Mouse (Mus musculus): Measurements from ENCODE around the gene Wdr91. TPM values are rescaled to one million over a fixed set of nuclear protein-coding genes. Genes with fewer than 3 reads are reported as not detected.

The Wdr91 gene
- total RNA-seq (2015) (5.8 and 6.1 TPM in 2 replicates), total RNA-seq (2017) (20.5 and 22.7 TPM in 2 replicates)

DNA sequence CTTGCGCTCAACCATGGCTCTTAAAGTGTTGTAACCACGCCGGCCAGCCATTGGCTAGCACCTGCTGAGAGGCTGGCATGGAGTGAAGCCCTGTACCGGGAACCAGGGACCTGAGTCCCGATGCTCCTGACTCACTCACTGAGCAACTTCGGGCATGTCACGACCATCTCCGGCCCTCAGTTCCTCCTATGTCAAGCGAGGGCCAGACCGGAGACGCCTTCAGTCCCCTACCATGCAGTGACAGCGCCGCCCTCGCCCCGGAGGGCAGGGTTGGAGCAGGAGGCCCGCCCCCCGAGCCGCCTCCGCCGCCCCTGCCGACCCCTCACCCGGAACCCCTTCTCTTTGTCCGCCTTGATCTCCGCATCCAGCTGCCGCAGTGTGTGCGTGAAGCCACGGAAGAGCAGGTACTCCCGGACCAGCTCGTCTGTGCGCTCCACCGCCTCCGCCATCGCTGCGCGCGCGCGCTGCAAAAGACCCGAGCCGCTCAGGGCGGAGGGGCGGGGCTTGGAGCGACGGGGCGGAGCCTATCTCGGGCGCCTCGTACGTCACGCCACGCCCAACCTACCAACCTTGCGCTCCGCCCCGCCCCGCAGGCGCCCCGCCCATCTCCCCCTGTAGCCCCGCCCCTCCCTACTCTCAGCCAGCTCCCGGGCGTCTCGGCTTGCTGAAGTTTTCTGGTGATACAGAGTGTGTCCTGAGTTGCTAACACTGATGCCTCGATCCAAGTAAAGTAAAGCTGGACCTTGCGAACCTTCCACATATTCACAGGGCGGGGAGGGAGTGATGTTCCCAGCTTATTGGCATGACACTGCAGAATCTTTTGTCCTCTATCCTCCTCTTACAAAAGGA, at the start of gene Wdr91:
Wdr91 (minus strand) TSS at position 506 of the 849 bp plus-strand sequence.
- peak; percentile 85 for ATAC-seq (replicated peaks; ENCODE audit: poor library complexity)

DNA sequence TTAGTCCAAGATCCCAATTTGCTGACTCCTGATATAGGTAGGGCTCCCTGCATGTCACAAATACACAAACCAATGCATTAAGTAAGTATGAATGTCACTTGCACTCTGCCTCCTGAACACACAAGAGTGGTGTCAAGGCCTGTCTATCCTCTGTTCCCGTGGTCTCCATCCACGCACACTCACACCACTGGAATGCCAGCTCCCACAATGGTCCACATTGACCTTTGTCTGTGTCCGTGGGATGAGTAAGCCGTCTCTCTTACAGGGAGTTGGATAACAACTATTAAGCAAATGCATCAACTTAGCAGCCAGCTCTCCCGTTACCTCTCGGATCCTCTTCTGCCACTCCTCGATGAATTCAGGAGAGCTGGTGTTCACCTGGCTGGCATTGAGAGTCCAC, 48.5 kb upstream of the Wdr91 start:
- ATAC-seq (replicated peaks; ENCODE audit: poor library complexity): no peak

GRCm38 (mm10) chr6:34955862-34956241, 45.2 kb upstream of the Wdr91 start:
- ATAC-seq (replicated peaks; ENCODE audit: poor library complexity): 0 out of 2 replicates have a peak, but pooled peaks have one; percentile 9

- ATAC-seq (replicated peaks; ENCODE audit: poor library complexity): peak; percentile 88
Observed at GRCm38 (mm10) chr6:34954926-34955861, 44.5 kb upstream of the Wdr91 start.

DNA sequence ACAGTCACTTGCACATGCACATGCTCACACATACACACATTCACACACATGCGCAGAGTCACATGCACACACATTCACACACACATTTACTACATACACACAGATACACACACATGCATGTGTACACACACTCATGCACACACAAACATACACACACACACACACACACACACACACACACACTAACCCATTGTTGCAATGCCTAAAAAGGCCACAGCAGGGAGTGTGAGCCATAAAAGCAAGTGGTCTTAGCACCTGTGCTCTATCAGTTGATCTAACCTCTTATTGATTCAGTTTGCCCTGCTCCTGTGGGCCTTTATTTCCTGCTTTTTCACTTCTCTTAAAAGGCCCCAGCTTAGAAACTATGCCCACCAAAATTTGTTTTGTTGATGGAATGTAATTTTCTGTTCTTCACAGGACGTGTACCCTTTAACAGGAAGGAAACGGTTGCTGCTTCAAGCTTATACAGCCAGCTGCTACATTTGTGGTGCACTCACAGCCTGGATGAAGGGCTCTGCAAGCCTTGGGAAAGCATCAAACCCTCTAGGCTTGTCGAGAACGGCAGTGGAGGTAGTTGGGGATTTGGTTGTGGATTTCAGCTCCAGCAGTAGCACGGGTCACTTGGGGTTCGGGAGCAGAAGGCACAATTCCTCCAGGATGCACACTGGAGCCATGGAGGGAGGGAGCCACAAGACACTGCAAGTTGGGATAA, 41.4 kb upstream of the Wdr91 start:
- ATAC-seq (replicated peaks; ENCODE audit: poor library complexity): peak; percentile 14; the same call in 1 of the 2 replicates

DNA sequence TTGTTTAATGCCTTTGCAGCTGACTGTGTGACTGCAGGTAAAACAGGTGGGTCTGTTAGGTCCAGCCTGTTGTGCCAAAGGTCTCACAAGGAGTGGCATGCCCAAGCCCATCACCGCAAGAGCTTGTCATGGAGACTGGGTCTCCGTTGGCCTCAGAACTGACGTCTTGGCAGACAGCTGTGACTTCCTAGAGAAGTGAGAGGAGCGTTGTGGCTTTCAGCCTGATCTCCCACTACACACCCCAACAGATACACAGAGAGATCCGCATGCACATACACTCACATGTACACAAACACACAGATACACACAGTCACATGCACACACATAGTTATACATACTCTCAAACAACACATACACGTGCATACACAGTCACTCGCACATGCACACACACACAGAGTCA, 40.8 kb upstream of the Wdr91 start:
- peak; percentile 30 for ATAC-seq (replicated peaks; ENCODE audit: poor library complexity)

- ATAC-seq (replicated peaks; ENCODE audit: poor library complexity): no peak
Observed at GRCm38 (mm10) chr6:34948461-34948860, 37.8 kb upstream of the Wdr91 start.

GRCm38 (mm10) chr6:34946486-34947079, 35.9 kb upstream of the Wdr91 start:
- ATAC-seq (replicated peaks; ENCODE audit: poor library complexity): peak; percentile 45

GRCm38 (mm10) chr6:34943499-34943898, 32.8 kb upstream of the Wdr91 start:
- no peak for ATAC-seq (replicated peaks; ENCODE audit: poor library complexity)

GRCm38 (mm10) chr6:34942446-34942845, 31.8 kb upstream of the Wdr91 start:
- ATAC-seq (replicated peaks; ENCODE audit: poor library complexity): no peak

DNA sequence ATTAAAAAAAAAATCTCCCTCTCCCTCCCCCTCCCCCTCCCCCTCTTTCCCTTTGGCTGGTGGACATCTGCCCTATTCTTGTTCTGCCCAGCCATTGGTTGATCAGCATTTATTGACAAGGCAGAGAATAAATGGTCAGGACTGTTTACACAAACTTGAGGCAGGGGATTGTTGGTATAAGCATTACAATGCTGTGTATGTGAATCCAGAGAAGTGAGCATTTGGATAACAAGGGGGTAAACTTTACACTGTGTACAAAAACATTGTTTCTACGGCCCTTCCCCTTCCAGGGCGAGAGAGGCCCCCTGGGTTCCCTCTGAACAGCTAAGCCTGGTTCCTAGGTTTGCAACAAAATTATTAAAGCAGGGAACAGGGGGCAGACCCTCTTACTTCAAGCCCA, 30.8 kb upstream of the Wdr91 start:
- ATAC-seq (replicated peaks; ENCODE audit: poor library complexity): no peak

DNA sequence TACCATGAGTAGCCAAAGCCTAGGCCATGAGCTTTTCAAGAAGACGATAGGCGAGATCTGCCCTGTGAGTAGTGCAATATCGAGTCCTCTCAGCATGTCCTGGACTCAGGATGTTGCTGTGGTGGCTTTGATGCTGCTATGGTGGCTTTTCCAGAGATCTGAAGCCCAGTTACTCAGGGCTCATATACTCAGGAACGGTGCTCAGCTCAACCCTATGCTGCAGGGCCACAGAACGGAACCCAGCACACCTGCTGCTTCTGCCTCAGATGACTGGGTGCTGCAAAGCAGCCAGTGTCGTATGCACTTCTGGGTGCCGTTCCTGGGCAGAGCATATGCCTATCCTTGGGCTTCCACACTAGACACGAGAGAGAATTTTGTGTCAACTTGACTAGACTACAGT, 28.8 kb upstream of the Wdr91 start:
- ATAC-seq (replicated peaks; ENCODE audit: poor library complexity): no peak

DNA sequence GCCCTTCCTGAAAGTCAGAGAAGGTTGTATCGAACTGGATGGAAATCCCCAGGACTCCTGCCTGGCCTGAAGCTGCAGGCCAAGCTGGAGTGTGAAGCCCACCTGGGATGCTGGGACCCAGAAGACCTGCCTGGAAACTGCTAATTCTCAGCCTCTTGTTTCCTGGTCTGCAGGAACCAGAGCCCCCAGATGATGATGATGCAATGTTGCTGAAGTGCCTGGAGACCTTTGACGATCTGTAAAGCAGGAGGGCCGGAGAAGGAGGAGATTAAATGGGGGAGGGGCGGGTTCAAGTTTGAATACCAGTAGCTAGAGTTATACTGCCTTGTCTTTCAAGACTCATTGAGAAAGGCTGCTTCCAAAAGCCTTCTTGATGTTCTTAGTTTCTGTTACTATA, 28.3 kb upstream of the Wdr91 start:
- no peak for ATAC-seq (replicated peaks; ENCODE audit: poor library complexity)

GRCm38 (mm10) chr6:34938280-34938928, 27.7 kb upstream of the Wdr91 start:
- peak; percentile 66 for ATAC-seq (replicated peaks; ENCODE audit: poor library complexity)

DNA sequence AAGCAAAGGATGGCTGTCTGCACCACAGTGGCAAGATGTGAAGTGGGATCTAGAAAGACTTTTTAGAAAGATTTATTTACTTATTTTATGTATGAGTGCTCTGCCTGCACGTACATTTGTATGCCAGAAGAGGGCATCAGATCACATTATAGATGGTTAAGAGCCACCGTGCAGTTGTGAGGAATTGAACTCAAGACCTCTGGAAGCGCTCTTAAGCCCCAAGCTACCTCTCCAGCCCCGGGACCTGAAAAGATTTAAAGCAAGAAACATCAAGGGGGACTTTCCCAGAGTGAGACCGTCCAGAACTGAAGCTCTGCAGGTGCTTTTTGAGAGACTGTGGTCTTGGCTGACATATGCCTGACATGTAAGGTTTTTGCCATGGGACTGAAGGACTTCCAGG, 26.1 kb upstream of the Wdr91 start:
- 0 out of 2 replicates have a peak, but pooled peaks have one; percentile 19 for ATAC-seq (replicated peaks; ENCODE audit: poor library complexity)

DNA sequence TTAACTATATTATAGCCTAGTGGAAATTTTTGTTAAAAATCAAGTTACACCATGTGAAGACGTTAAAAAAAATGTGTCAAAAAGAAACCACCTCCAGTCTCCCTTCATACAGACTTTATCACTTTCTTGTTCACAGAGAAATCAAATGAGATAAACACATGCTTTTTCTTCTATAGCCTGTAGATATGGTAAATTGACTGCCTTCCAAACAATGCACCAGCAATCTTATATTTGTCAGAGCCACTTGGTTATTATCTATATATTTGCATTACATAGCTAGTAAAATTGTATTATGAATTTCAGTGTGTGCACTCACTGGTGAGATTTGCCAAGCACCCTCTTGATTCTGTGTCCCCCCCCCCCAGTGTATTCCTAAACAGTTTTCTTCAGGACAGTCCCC, 22.0 kb upstream of the Wdr91 start:
- ATAC-seq (replicated peaks; ENCODE audit: poor library complexity): peak; percentile 54

DNA sequence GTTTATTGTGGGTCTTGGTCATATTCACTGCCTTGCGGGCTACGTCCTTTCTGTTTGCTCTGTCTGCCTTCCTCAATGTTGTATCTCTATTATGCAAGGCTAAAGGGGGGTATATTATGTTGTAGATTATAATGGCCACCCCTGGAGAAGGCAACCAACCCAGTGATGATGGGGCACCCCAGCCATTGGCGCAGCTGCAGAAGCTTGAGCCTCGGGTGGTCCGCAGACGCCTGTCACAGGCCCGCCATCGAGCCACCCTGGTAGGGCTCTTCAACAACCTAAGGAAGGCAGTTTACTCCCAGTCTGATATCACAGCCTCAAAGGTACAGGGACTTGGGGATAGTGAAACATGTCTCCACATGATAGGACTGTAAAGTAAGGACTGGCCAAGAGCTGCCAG, 16.9 kb upstream of the Wdr91 start:
- ATAC-seq (replicated peaks; ENCODE audit: poor library complexity): no peak

GRCm38 (mm10) chr6:34927156-34927555, 16.5 kb upstream of the Wdr91 start:
- peak; percentile 97 for ATAC-seq (replicated peaks; ENCODE audit: poor library complexity)

GRCm38 (mm10) chr6:34921941-34922340, 11.3 kb upstream of the Wdr91 start:
- ATAC-seq (replicated peaks; ENCODE audit: poor library complexity): peak; percentile 99

DNA sequence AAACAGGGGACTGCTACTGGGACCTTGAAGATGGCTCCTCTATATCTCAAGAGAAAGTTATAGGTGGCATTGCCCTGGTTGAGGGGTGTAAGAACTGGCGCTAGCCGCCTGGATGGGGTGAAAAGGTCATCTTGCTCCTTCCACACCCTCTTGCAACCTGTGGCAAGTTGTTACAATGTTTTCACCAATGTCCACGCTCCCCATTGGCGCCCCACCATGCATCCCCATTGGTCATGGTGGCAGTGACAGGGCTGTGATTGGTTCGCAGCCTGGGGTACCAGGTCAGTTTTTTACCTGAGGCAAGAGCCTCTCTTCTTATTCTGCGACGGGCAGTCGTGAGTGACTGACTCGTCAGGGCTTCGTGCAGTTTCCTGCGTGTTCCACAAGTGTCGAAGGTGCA, 10.0 kb upstream of the Wdr91 start:
- ATAC-seq (replicated peaks; ENCODE audit: poor library complexity): no peak

Measured in megakaryocyte progenitor cell, adult 5-6 weeks (primary cell).